Mouse (Mus musculus): ENCODE measurements at regions not wholly inside any gene's neighbourhood (a gene's known extent, or its start where the extent isn't known, plus 50 kb on each side); places are given as distances from the start of the nearest gene placed in this dataset.

GRCm38 (mm10) chr7:83074399-83074970, 207.4 kb downstream of the Mex3b start:
- no peak for DNase-seq (ENCODE audit: low spot score)
- intact Hi-C loops (cut with DNase I), result no loop called here

GRCm38 (mm10) chr7:83075159-83075952, 208.2 kb downstream of the Mex3b start:
- intact Hi-C loops (cut with DNase I), result no loop called here
- no peak for DNase-seq (ENCODE audit: low spot score)

- intact Hi-C loops (cut with DNase I), result no loop called here
- DNase-seq (ENCODE audit: low spot score), result no peak
Observed at GRCm38 (mm10) chr7:83077035-83077918, 210.1 kb downstream of the Mex3b start.

GRCm38 (mm10) chr7:83077919-83078265, 210.8 kb downstream of the Mex3b start:
- DNase-seq (ENCODE audit: low spot score), result no peak
- intact Hi-C loops (cut with DNase I), result no loop called here

- no peak for DNase-seq (ENCODE audit: low spot score)
- intact Hi-C loops (cut with DNase I), result no loop called here
Observed at GRCm38 (mm10) chr7:83078695-83079094, 211.6 kb downstream of the Mex3b start.

- no peak for DNase-seq (ENCODE audit: low spot score)
- intact Hi-C loops (cut with DNase I), result no loop called here
Observed at GRCm38 (mm10) chr7:83079842-83080241, 212.7 kb downstream of the Mex3b start.

GRCm38 (mm10) chr7:83084496-83085082, 217.5 kb downstream of the Mex3b start:
- intact Hi-C loops (cut with DNase I), result no loop called here
- DNase-seq (ENCODE audit: low spot score), result no peak

- intact Hi-C loops (cut with DNase I), result no loop called here
- no peak for DNase-seq (ENCODE audit: low spot score)
Observed at GRCm38 (mm10) chr7:83085547-83086158, 218.5 kb downstream of the Mex3b start.

GRCm38 (mm10) chr7:83087408-83087807, 220.3 kb downstream of the Mex3b start:
- intact Hi-C loops (cut with DNase I), result no loop called here
- DNase-seq (ENCODE audit: low spot score), result no peak

- no peak for DNase-seq (ENCODE audit: low spot score)
- intact Hi-C loops (cut with DNase I), result no loop called here
Observed at GRCm38 (mm10) chr7:83088125-83088524, 221.0 kb downstream of the Mex3b start.

- DNase-seq (ENCODE audit: low spot score), result no peak
Observed at GRCm38 (mm10) chr7:83089330-83089982, 222.3 kb downstream of the Mex3b start.

GRCm38 (mm10) chr7:83093923-83094355, 226.8 kb downstream of the Mex3b start:
- intact Hi-C loops (cut with DNase I), result no loop called here
- no peak for DNase-seq (ENCODE audit: low spot score)

More at GRCm38 (mm10) chr7:83089330-83089982, 222.3 kb downstream of the Mex3b start:
- intact Hi-C loops (cut with DNase I), result no loop called here

GRCm38 (mm10) chr7:83094899-83095298, 227.8 kb downstream of the Mex3b start:
- intact Hi-C loops (cut with DNase I), result no loop called here

GRCm38 (mm10) chr7:83095593-83095992, 228.5 kb downstream of the Mex3b start:
- intact Hi-C loops (cut with DNase I), result no loop called here
- no peak for DNase-seq (ENCODE audit: low spot score)

More at GRCm38 (mm10) chr7:83094899-83095298, 227.8 kb downstream of the Mex3b start:
- DNase-seq (ENCODE audit: low spot score), result no peak

- intact Hi-C loops (cut with DNase I), result no loop called here
Observed at GRCm38 (mm10) chr7:83104426-83104825, 237.3 kb downstream of the Mex3b start.

GRCm38 (mm10) chr7:83105672-83106071, 238.5 kb downstream of the Mex3b start:
- DNase-seq (ENCODE audit: low spot score), result no peak

More at GRCm38 (mm10) chr7:83104426-83104825, 237.3 kb downstream of the Mex3b start:
- no peak for DNase-seq (ENCODE audit: low spot score)

GRCm38 (mm10) chr7:83111217-83111823, 244.2 kb downstream of the Mex3b start:
- intact Hi-C loops (cut with DNase I), result no loop called here
- DNase-seq (ENCODE audit: low spot score), result no peak

More at GRCm38 (mm10) chr7:83105672-83106071, 238.5 kb downstream of the Mex3b start:
- intact Hi-C loops (cut with DNase I), result no loop called here

- DNase-seq (ENCODE audit: low spot score), result no peak
Observed at GRCm38 (mm10) chr7:83116487-83116886, 249.4 kb downstream of the Mex3b start.

GRCm38 (mm10) chr7:83117065-83117464, 249.9 kb downstream of the Mex3b start:
- intact Hi-C loops (cut with DNase I), result no loop called here

More at GRCm38 (mm10) chr7:83116487-83116886, 249.4 kb downstream of the Mex3b start:
- intact Hi-C loops (cut with DNase I), result no loop called here

More at GRCm38 (mm10) chr7:83117065-83117464, 249.9 kb downstream of the Mex3b start:
- no peak for DNase-seq (ENCODE audit: low spot score)

Measured in heart, postnatal 25 days (tissue).